Mouse (Mus musculus): ENCODE results near the gene Cdk5r2. TPM values are rescaled to one million over a fixed set of nuclear protein-coding genes. Genes with fewer than 3 reads are reported as not detected.

The Cdk5r2 gene
- total and polyA plus RNA-seq, 3 experiments: 0.06 to 0.07 TPM; not detected in 1

DNA sequence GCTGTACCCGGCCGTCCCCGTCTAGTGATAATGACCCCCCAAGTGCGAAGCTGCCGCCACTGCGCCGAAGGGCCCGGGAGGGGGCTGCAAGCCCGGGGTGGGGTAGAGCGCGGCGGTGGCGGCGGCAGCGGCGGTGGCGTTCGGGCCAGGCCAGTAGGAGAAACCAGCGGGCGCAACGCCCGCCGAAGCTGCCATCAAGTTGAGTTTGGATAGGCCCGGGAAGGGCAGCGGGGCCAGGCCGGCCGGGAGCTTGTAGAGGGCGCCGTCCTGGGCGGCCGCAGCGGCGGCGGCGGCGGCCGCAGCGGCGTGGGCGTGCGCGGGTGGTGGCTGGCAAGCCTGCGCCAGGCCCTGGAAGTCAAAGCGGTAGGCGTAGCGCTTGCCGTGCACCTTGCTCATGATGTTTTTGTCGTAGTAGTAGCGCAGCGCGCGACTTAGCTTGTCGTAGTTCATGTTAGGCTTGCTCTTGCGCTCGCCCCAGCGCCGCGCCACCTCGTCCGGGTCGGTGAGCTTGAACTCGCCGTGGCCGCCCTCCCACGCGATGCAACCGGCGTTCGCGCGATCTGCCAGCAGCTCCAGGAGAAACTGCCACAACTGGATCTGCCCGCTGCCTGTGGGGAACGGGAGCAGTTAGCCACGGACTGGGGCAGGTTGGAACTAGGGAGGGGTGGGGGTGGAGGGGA is 27.5 kb downstream of the Cdk5r2 start:
- WGBS: 3% methylated on average over 74 of the region's 74 CpGs
- Histone ChIP-seq H3K9ac (ENCODE audit: low read depth, low read length) (no peak overlapping the region), H3K4me3 (peak overlapping the region; percentile 40), H3K27ac (no peak overlapping the region), H3K4me1 (ENCODE audit: control insufficient read depth, insufficient read depth, low read length) (no peaks in the 10 kb centered on the region; the same call in 1 of the 2 replicates), H3K27me3 (ENCODE audit: control insufficient read depth, insufficient read depth, low read length) (peaks cover 28% of the 10 kb centered on the region), H3K36me3 (ENCODE audit: control insufficient read depth, insufficient read depth, low read length) (no peaks in the 10 kb centered on the region), H3K79me2 (replicated peaks; ENCODE audit: control insufficient read depth, insufficient read depth, low read length) (no peaks in the 10 kb centered on the region)
- no peak for DNase-seq
- intact Hi-C loops (cut with DNase I): no loop called here
- no peak for TF ChIP-seq CTCF (IDR thresholded peaks at IDR 0.05)
- no peak for TF ChIP-seq POLR2A (IDR thresholded peaks at IDR 0.05; ENCODE audit: insufficient read depth, low read depth, low read length)
- TF ChIP-seq EP300 (IDR thresholded peaks at IDR 0.05; ENCODE audit: insufficient read depth, low read depth, low read length): no peak

DNA sequence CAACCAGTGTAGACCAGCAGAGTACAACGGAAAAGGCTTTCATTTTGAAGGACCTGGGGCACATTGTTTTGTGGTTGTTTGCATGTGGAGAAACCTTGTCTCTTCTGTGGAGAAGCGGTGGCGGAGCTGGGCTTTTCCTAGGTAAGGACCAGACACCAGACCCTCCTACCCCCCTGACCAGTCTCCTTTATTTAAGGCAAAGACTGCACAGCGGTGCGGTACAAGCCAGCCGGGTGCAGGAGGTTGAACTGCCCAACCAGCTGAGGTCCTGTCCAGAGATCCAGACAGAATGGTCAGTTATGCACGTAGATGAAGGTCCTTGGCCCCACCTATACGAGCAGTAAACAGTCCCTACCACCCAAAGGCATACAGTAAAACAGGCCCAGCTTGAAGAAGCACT is 28.1 kb downstream of the Cdk5r2 start:
- Histone ChIP-seq H3K9ac (ENCODE audit: low read depth, low read length) (no peak overlapping the region), H3K79me2 (replicated peaks; ENCODE audit: control insufficient read depth, insufficient read depth, low read length) (no peaks in the 10 kb centered on the region), H3K36me3 (ENCODE audit: control insufficient read depth, insufficient read depth, low read length) (no peaks in the 10 kb centered on the region), H3K4me1 (ENCODE audit: control insufficient read depth, insufficient read depth, low read length) (no peaks in the 10 kb centered on the region; the same call in 1 of the 2 replicates), H3K27ac (no peak overlapping the region), H3K27me3 (ENCODE audit: control insufficient read depth, insufficient read depth, low read length) (peaks cover 28% of the 10 kb centered on the region), H3K4me3 (no peak overlapping the region)
- WGBS: 16% methylated on average over 8 of the region's 8 CpGs
- intact Hi-C loops (cut with DNase I): no loop called here
- TF ChIP-seq EP300 (IDR thresholded peaks at IDR 0.05; ENCODE audit: insufficient read depth, low read depth, low read length): no peak
- TF ChIP-seq POLR2A (IDR thresholded peaks at IDR 0.05; ENCODE audit: insufficient read depth, low read depth, low read length): no peak
- TF ChIP-seq CTCF (IDR thresholded peaks at IDR 0.05): no peak
- DNase-seq: no peak

DNA sequence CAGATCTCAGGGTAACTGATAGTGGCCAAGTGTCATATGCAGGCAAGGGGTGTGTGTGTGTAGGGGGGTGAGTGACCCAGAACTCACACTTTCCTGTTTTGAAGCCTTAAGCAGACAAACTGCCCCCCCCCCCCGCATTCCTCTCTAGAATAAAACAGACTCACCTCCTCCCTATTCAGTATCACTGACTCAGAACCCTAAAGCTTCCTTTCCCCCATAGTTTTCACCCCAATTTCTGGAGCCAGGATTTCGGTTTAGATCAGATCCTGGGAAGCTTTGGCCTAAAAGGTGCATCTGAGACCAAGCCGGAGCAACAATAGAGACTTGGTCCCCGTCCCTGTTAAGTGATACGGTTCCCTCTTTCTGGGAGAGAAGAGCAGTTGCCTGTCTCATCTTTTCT is 28.7 kb downstream of the Cdk5r2 start:
- TF ChIP-seq POLR2A (IDR thresholded peaks at IDR 0.05; ENCODE audit: insufficient read depth, low read depth, low read length): no peak
- TF ChIP-seq EP300 (IDR thresholded peaks at IDR 0.05; ENCODE audit: insufficient read depth, low read depth, low read length): no peak
- no peak for TF ChIP-seq CTCF (IDR thresholded peaks at IDR 0.05)
- no peak overlapping the region for H3K9ac ChIP-seq (ENCODE audit: low read depth, low read length)
- peaks cover 28% of the 10 kb centered on the region for H3K27me3 ChIP-seq (ENCODE audit: control insufficient read depth, insufficient read depth, low read length)
- DNase-seq: no peak
- no peak overlapping the region for H3K4me3 ChIP-seq
- intact Hi-C loops (cut with DNase I): no loop called here
- H3K4me1 ChIP-seq (ENCODE audit: control insufficient read depth, insufficient read depth, low read length): no peaks in the 10 kb centered on the region; the same call in 1 of the 2 replicates
- H3K36me3 ChIP-seq (ENCODE audit: control insufficient read depth, insufficient read depth, low read length): no peaks in the 10 kb centered on the region
- WGBS: 26% methylated on average over 5 of the region's 5 CpGs
- H3K79me2 ChIP-seq (replicated peaks; ENCODE audit: control insufficient read depth, insufficient read depth, low read length): no peaks in the 10 kb centered on the region
- no peak overlapping the region for H3K27ac ChIP-seq

DNA sequence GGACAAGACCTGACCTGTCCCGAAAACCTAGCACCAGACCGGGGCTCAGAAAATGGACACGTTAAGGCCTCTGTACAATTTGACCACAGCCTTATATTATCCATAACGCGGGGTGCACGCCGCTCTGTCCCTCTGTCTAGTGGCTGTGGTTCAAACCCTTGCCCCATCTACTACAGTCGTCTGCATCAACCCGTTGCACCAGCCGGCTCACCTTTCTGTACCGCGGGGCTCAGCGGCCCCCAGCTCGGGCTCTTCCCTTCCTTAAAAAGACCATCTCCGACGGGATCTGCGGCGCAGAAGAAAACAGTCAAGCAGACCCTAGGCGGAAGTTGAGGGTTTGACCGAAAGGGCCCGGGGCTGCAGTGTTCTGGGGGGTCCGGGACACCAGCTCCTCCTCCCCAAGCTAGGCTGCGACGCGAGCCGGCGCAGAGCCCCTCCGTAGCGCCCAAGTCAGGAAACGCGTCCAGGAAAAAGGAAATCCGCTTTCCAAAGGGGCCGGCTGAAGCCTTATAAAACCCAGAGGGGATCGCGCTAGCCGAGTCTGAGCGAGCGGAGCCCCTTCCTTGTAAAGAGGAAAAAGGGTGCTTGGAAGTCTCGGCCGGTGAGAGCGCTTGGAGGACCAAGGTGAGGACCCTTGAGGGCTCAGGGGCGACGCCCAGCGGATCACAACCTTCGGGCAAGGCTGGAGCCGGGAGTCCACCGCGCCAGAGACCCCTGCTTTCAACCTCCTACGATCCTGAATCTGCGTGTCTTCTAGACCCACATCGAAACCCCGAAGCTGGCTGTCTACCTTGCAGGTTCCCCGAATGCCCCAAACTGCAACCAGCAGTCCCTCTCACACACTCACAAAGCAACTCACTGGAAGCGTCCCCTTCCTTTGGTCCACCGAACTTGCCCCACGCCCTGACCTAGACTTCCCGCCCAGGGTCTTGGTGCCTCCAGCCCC is 29.7 kb downstream of the Cdk5r2 start:
- H3K27me3 ChIP-seq (ENCODE audit: control insufficient read depth, insufficient read depth, low read length): peaks cover 28% of the 10 kb centered on the region
- WGBS: 2% methylated on average over 57 of the region's 57 CpGs
- TF ChIP-seq EP300 (IDR thresholded peaks at IDR 0.05; ENCODE audit: insufficient read depth, low read depth, low read length) (no peak), CTCF (IDR thresholded peaks at IDR 0.05) (no peak), POLR2A (IDR thresholded peaks at IDR 0.05; ENCODE audit: insufficient read depth, low read depth, low read length) (no peak)
- no peak overlapping the region for H3K27ac ChIP-seq
- no peak overlapping the region for H3K9ac ChIP-seq (ENCODE audit: low read depth, low read length)
- H3K79me2 ChIP-seq (replicated peaks; ENCODE audit: control insufficient read depth, insufficient read depth, low read length): no peaks in the 10 kb centered on the region
- no peak for DNase-seq
- no peaks in the 10 kb centered on the region; the same call in 1 of the 2 replicates for H3K4me1 ChIP-seq (ENCODE audit: control insufficient read depth, insufficient read depth, low read length)
- no peaks in the 10 kb centered on the region for H3K36me3 ChIP-seq (ENCODE audit: control insufficient read depth, insufficient read depth, low read length)
- H3K4me3 ChIP-seq: peak overlapping the region; percentile 27
- intact Hi-C loops (cut with DNase I): no loop called here

DNA sequence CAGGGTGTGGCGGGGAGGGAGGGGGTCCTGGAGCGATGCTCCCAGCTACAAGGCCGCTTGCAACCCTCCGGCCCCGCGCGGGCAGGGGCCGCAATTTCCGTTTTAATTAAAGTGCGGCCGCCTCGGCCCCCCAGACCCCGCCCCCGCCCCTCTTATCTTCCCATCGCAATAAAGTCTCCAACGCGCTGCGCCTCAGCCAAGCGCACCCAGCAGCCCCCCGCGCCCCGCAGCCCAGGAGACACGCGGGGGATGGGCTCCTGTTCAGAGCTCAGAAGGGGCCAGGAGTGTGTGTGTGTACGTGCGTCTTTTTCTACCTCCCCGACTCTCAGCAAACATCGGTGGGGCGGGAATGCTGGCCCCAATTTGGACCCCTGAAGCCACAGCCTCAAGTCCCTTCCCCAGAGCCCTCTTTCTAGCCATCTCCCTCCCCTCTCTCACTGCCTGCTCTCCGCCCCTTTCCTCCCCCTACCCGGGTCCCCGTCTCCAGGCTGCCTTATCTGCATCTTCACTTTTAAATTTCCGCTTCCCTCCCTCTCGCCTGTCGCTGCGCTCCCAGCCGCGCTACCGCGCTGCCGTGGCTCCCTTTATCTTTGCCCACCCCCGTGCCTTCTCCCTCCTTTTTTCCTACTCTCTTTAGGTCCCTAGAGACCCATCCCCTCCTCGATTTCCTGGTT is 30.8 kb downstream of the Cdk5r2 start, which contains the start of gene Fev:
Gene Fev, minus strand, starts transcription at position 51 of the 674 bp plus-strand sequence.
- TF ChIP-seq CTCF (IDR thresholded peaks at IDR 0.05) (no peak), EP300 (IDR thresholded peaks at IDR 0.05; ENCODE audit: insufficient read depth, low read depth, low read length) (no peak), POLR2A (IDR thresholded peaks at IDR 0.05; ENCODE audit: insufficient read depth, low read depth, low read length) (no peak)
- intact Hi-C loops (cut with DNase I): no loop called here

More for the DNA sequence above, 30.8 kb downstream of the Cdk5r2 start, which contains the start of gene Fev:
- no peak within 1 kb of the TSS for H3K27ac ChIP-seq
- no peaks in the 10 kb centered on the region for H3K79me2 ChIP-seq (replicated peaks; ENCODE audit: control insufficient read depth, insufficient read depth, low read length)
- H3K4me3 ChIP-seq: peak within 1 kb of the TSS; percentile 27
- WGBS: under 1% methylated on average over 39 of the region's 43 CpGs
- DNase-seq: no peak
- H3K4me1 ChIP-seq (ENCODE audit: control insufficient read depth, insufficient read depth, low read length): no peaks in the 10 kb centered on the region; the same call in 1 of the 2 replicates
- H3K36me3 ChIP-seq (ENCODE audit: control insufficient read depth, insufficient read depth, low read length): no peaks in the 10 kb centered on the region
- H3K9ac ChIP-seq (ENCODE audit: low read depth, low read length): no peak within 1 kb of the TSS
- peaks cover 28% of the 10 kb centered on the region for H3K27me3 ChIP-seq (ENCODE audit: control insufficient read depth, insufficient read depth, low read length)

Data from heart, adult 2 months (tissue).